Mouse (Mus musculus): Measurements from ENCODE around the gene Naa25.

- no peak for TF ChIP-seq CTCF (conservative IDR thresholded peaks at IDR 0.05; ENCODE audit: low read length)
- TF ChIP-seq NANOG (IDR thresholded peaks at IDR 0.05; ENCODE audit: borderline replicate concordance, low read length) = no peak
These were observed 38.5 kb upstream of the Naa25 start for GRCm38 (mm10) chr5:121359229-121359628.

Measured in E14TG2a.4 (cell line).